Mouse (Mus musculus) intestine, embryonic 14.5 days (tissue): ENCODE results near the gene Slfn4. TPM values are rescaled to one million over a fixed set of nuclear protein-coding genes. Genes with fewer than 3 reads are reported as not detected.
"Not testable (repeated sequence)": the region's sequence is repeated elsewhere in the genome, so short reads cannot be mapped to it uniquely, and the experiment has no call there.

Experiments used
- ATAC-seq: fragments of 200-750 bp; cut with Nextera tagmentation; replicated peaks from 2 replicates; pipeline ENCODE4 v1.8.0; 2017; ENCODE audit warnings: low read depth, moderate number of reproducible peaks, moderate TSS enrichment, moderate library complexity; ENCODE audit not compliant: low FRiP score, low TSS enrichment
- DNase-seq: peaks from one replicate; pipeline ENCODE4 v3.0.0-alpha.2; 2018; ENCODE audit warnings: low spot score
- H3K27ac ChIP-seq: fragments of 300-500 bp; sonication (generic); 2 replicates; pipeline ENCODE4 v1.5.1; 2014; ENCODE audit warnings: low read depth, mild to moderate bottlenecking, control low read depth
- H3K27me3 ChIP-seq: fragments of 300-500 bp; sonication (generic); replicated peaks from 2 replicates; pipeline ENCODE4 v1.6.1; 2014; ENCODE audit warnings: low read length, control low read depth; ENCODE audit not compliant: control insufficient read depth, insufficient read depth
- H3K36me3 ChIP-seq: fragments of 300-500 bp; sonication (generic); 2 replicates; pipeline ENCODE4 v1.6.1; 2014; ENCODE audit warnings: low read length, control low read depth; ENCODE audit not compliant: control insufficient read depth, insufficient read depth
- H3K4me1 ChIP-seq: fragments of 300-500 bp; sonication (generic); replicated peaks from 2 replicates; pipeline ENCODE4 v1.6.1; 2014; ENCODE audit warnings: low read length, control low read depth, mixed read lengths; ENCODE audit not compliant: control insufficient read depth, insufficient read depth
- H3K4me2 ChIP-seq: fragments of 300-500 bp; sonication (generic); 2 replicates; pipeline ENCODE4 v1.6.1; 2014; ENCODE audit warnings: low read length
- H3K4me3 ChIP-seq: fragments of 300-500 bp; sonication (generic); 2 replicates; pipeline ENCODE4 v1.5.1; 2014; ENCODE audit warnings: low read depth, low read length, control low read depth, mixed read lengths
- H3K9ac ChIP-seq: fragments of 300-500 bp; sonication (generic); 2 replicates; pipeline ENCODE4 v1.6.1; 2014; ENCODE audit warnings: mild to moderate bottlenecking, low read length
- H3K9me3 ChIP-seq: fragments of 300-500 bp; sonication (generic); 2 replicates; pipeline ENCODE4 v1.6.1; 2016; ENCODE audit warnings: low read length, control low read depth; ENCODE audit not compliant: control insufficient read depth
- WGBS: fragments of 180-500 bp; shearing (Covaris S2); extraction: QIAGEN DNeasy Blood & Tissue Kit; methylation state at CpG from one replicate; pipeline ENCODE4 v1.1.7; 2014; 5-methylcytosine and 5-hydroxymethylcytosine counted together
- polyA plus RNA-seq: library from polyadenylated mRNA; unstranded; fragments of >200 nt; fragmentation: Nextera tagmentation; extraction: Ambion mirVana; gene quantifications from 2 replicates; pipeline ENCODE4 v1.2.1, GENCODE M21; 2014

Gene Slfn4
- polyA plus RNA-seq: 0.09 and 0.27 TPM in 2 replicates

- WGBS: 85% methylated on average over 12 of the region's 12 CpGs
- H3K9ac ChIP-seq: no peak within 1 kb of the TSS
- no peak within 1 kb of the TSS for H3K4me2 ChIP-seq
- no peak within 1 kb of the TSS for H3K4me3 ChIP-seq
- no peaks in the 10 kb centered on the region for H3K27me3 ChIP-seq
- no peaks in the 10 kb centered on the region for H3K4me1 ChIP-seq
- H3K9me3 ChIP-seq: no peaks in the 10 kb centered on the region
- no peak for ATAC-seq
- H3K36me3 ChIP-seq: no peaks in the 10 kb centered on the region
- peak; percentile 53 for DNase-seq
- no peak within 1 kb of the TSS for H3K27ac ChIP-seq
These were observed at the start of gene Slfn4 for GRCm38 (mm10) chr11:83174948-83175539. Gene Slfn4 (plus strand): TSS chr11:83175186.

- not testable (repeated sequence) for H3K27ac ChIP-seq, H3K4me2 ChIP-seq, H3K36me3 ChIP-seq, H3K4me1 ChIP-seq, H3K9me3 ChIP-seq, ATAC-seq, H3K9ac ChIP-seq, H3K27me3 ChIP-seq, H3K4me3 ChIP-seq, DNase-seq
- no CpG with 5 or more reads among the region's 1 CpGs for WGBS
These were observed 49.4 kb upstream of the Slfn4 start for GRCm38 (mm10) chr11:83125633-83126032.

GRCm38 (mm10) chr11:83137253-83137652 is 37.7 kb upstream of the Slfn4 start:
- H3K27ac ChIP-seq, H3K4me2 ChIP-seq, DNase-seq, H3K4me1 ChIP-seq, H3K27me3 ChIP-seq, ATAC-seq, H3K9ac ChIP-seq, H3K9me3 ChIP-seq, H3K4me3 ChIP-seq, H3K36me3 ChIP-seq: not testable (repeated sequence)
- WGBS: 100% methylated on average over 1 of the region's 2 CpGs

GRCm38 (mm10) chr11:83148939-83149338 is 26.0 kb upstream of the Slfn4 start:
- not testable (repeated sequence) for H3K4me2 ChIP-seq, H3K4me1 ChIP-seq, H3K9ac ChIP-seq, H3K36me3 ChIP-seq, H3K9me3 ChIP-seq, ATAC-seq, H3K27me3 ChIP-seq, H3K4me3 ChIP-seq, DNase-seq, H3K27ac ChIP-seq
- WGBS: no CpG with 5 or more reads among the region's 1 CpGs

- Histone ChIP-seq H3K4me3 (no peak within 1 kb of the TSS), H3K9me3 (no peaks in the 10 kb centered on the region), H3K9ac (no peak within 1 kb of the TSS), H3K27me3 (no peaks in the 10 kb centered on the region), H3K27ac (no peak within 1 kb of the TSS), H3K36me3 (no peaks in the 10 kb centered on the region), H3K4me1 (no peaks in the 10 kb centered on the region), H3K4me2 (no peak within 1 kb of the TSS)
- DNase-seq (no peak), ATAC-seq (no peak)
- WGBS: 82% methylated on average over 12 of the region's 12 CpGs
These were observed 16.3 kb downstream of the Slfn4 start, which contains the start of gene Slfn3 for GRCm38 (mm10) chr11:83191134-83191893. Gene Slfn3 (plus strand): TSS chr11:83191330.

GRCm38 (mm10) chr11:83192001-83192400 is 17.0 kb downstream of the Slfn4 start:
- Histone ChIP-seq H3K9me3 (no peaks in the 10 kb centered on the region), H3K36me3 (no peaks in the 10 kb centered on the region), H3K4me2 (no peak overlapping the region), H3K27me3 (no peaks in the 10 kb centered on the region), H3K9ac (no peak overlapping the region), H3K4me1 (no peaks in the 10 kb centered on the region), H3K4me3 (no peak overlapping the region), H3K27ac (no peak overlapping the region)
- DNase-seq (no peak), ATAC-seq (no peak)
- WGBS: 66% methylated on average over 3 of the region's 3 CpGs

- Histone ChIP-seq H3K4me3 (no peak overlapping the region), H3K27ac (no peak overlapping the region), H3K9me3 (no peaks in the 10 kb centered on the region), H3K27me3 (no peaks in the 10 kb centered on the region), H3K36me3 (no peaks in the 10 kb centered on the region), H3K9ac (no peak overlapping the region), H3K4me1 (no peaks in the 10 kb centered on the region), H3K4me2 (no peak overlapping the region)
- ATAC-seq: no peak
- DNase-seq: no peak
These were observed 30.0 kb downstream of the Slfn4 start for GRCm38 (mm10) chr11:83205002-83205401.

GRCm38 (mm10) chr11:83216119-83216518 is 41.1 kb downstream of the Slfn4 start:
- DNase-seq (no peak), ATAC-seq (no peak)
- H3K4me2 ChIP-seq: no peak overlapping the region
- H3K9ac ChIP-seq: no peak overlapping the region
- WGBS: 75% methylated on average over 1 of the region's 1 CpGs
- H3K27ac ChIP-seq: no peak overlapping the region
- no peaks in the 10 kb centered on the region for H3K9me3 ChIP-seq
- no peaks in the 10 kb centered on the region for H3K27me3 ChIP-seq
- no peaks in the 10 kb centered on the region for H3K36me3 ChIP-seq
- no peak overlapping the region for H3K4me3 ChIP-seq
- H3K4me1 ChIP-seq: no peaks in the 10 kb centered on the region
